Mouse (Mus musculus) left cerebral cortex, postnatal 36 days (tissue): Measurements from ENCODE around the gene Klf16. TPM values are rescaled to one million over a fixed set of nuclear protein-coding genes. Genes with fewer than 3 reads are reported as not detected.

Source experiments
- DNase-seq, 2 experiments: peaks; one replicate each; pipeline ENCODE4 v3.0.0; 2021 to 2022; ENCODE audit warnings: low spot score in 2 of 2, mixed read lengths in 1 of 2
- intact Hi-C: fragments of 180-260 bp; cut with DNase I; formaldehyde crosslinking; loops from one replicate; pipeline ENCODE4 v1.15.1; 2025
- total RNA-seq, 2 experiments: library from RNA; stranded (reverse); gene quantifications; 2 replicates each; pipeline ENCODE4 v1.2.3; 2021

Gene Klf16
- 10 to 100 TPM; 51.6 to 54.2 TPM for total RNA-seq

- peak; percentile 96 for DNase-seq
- intact Hi-C loops = loop anchor here (1.0 to 2.0 kb wide), 3 partner anchors 11 to 45 kb away; partner anchors contain the start of gene Csnk1g2
Measured at GRCm38 (mm10) chr10:80577195-80578130, at the start of gene Klf16. Gene Klf16, minus strand, starts transcription at chr10:80577321.

GRCm38 (mm10) chr10:80625764-80626163 is 48.6 kb upstream of the Klf16 start:
- intact Hi-C loops = no loop called here
- DNase-seq = no peak

- peak in 1 of 2 experiments; percentile 38 for DNase-seq
- intact Hi-C loops = loop anchor here (2.0 kb wide), 3 partner anchors 33 to 53 kb away; partner anchors contain the start of genes Btbd2 and Klf16
Measured at GRCm38 (mm10) chr10:80623457-80624191, 46.5 kb upstream of the Klf16 start.

GRCm38 (mm10) chr10:80622661-80623456 is 45.7 kb upstream of the Klf16 start, which contains the start of gene Csnk1g2:
Gene Csnk1g2, plus strand, starts transcription at chr10:80622838.
- intact Hi-C loops = loop anchor here (2.0 kb wide), 3 partner anchors 34 to 54 kb away; partner anchors contain the start of genes Btbd2 and Klf16
- DNase-seq = no peak

GRCm38 (mm10) chr10:80621940-80622660 is 45.0 kb upstream of the Klf16 start:
- intact Hi-C loops = loop anchor here (2.0 kb wide), 3 partner anchors 35 to 55 kb away; partner anchors contain the start of genes Btbd2 and Klf16
- DNase-seq = peak; percentile 99 to 100

- DNase-seq = no peak
- intact Hi-C loops = no loop called here
Measured at GRCm38 (mm10) chr10:80621690-80621939, 44.5 kb upstream of the Klf16 start.

- no peak for DNase-seq
- intact Hi-C loops = no loop called here
Measured at GRCm38 (mm10) chr10:80620796-80621689, 43.9 kb upstream of the Klf16 start.

GRCm38 (mm10) chr10:80620365-80620764 is 43.2 kb upstream of the Klf16 start:
- no peak for DNase-seq
- intact Hi-C loops = no loop called here

GRCm38 (mm10) chr10:80619465-80620244 is 42.5 kb upstream of the Klf16 start:
- no peak for DNase-seq
- intact Hi-C loops = no loop called here

- no peak for DNase-seq
- intact Hi-C loops = no loop called here
Measured at GRCm38 (mm10) chr10:80618181-80618580, 41.1 kb upstream of the Klf16 start.

GRCm38 (mm10) chr10:80614351-80614750 is 37.2 kb upstream of the Klf16 start:
- intact Hi-C loops = loop anchor here (5.0 kb wide), 1 partner anchor 73 kb away; no protein-coding TSS in a partner anchor
- no peak for DNase-seq

- no peak for DNase-seq
- intact Hi-C loops = loop anchor here (5.0 kb wide), 1 partner anchor 73 kb away; no protein-coding TSS in a partner anchor
Measured at GRCm38 (mm10) chr10:80613821-80614220, 36.7 kb upstream of the Klf16 start.

GRCm38 (mm10) chr10:80611905-80612304 is 34.8 kb upstream of the Klf16 start:
- DNase-seq = no peak
- intact Hi-C loops = loop anchor here (5.0 kb wide), 1 partner anchor 75 kb away; no protein-coding TSS in a partner anchor

- intact Hi-C loops = loop anchor here (5.0 kb wide), 1 partner anchor 76 kb away; no protein-coding TSS in a partner anchor
- no peak for DNase-seq
Measured at GRCm38 (mm10) chr10:80611024-80611423, 33.9 kb upstream of the Klf16 start.

- DNase-seq = no peak
- intact Hi-C loops = loop anchor here (5.0 kb wide), 1 partner anchor 77 kb away; no protein-coding TSS in a partner anchor
Measured at GRCm38 (mm10) chr10:80610116-80610785, 33.1 kb upstream of the Klf16 start.

- intact Hi-C loops = no loop called here
- no peak for DNase-seq
Measured at GRCm38 (mm10) chr10:80609269-80609924, 32.3 kb upstream of the Klf16 start.
